Mouse (Mus musculus) myocyte (in vitro differentiated cells): ENCODE data around the gene Ptpn23.

ENCODE experiments used
- CEBPB ChIP-seq: IDR thresholded peaks from 2 replicates; pipeline ENCODE4 v1.6.1; 2011; ENCODE audit warnings: mild to moderate bottlenecking, moderate library complexity; ENCODE audit not compliant: poor library complexity, insufficient read depth, severe bottlenecking
- E2F4 ChIP-seq: IDR thresholded peaks from one replicate; pipeline ENCODE4 v1.6.1; 2011; ENCODE audit warnings: mild to moderate bottlenecking, control low read depth, moderate library complexity; ENCODE audit not compliant: insufficient read depth
- MAX ChIP-seq: IDR thresholded peaks from one replicate; pipeline ENCODE4 v1.6.1; 2011; ENCODE audit warnings: low read depth, mild to moderate bottlenecking, control low read depth
- MYOD1 ChIP-seq, 3 experiments: IDR thresholded peaks; one replicate each; pipeline ENCODE4 v1.6.1; 2011; ENCODE audit warnings: control low read depth in 2 of 3, low read depth in 2 of 3, mild to moderate bottlenecking in 2 of 3, moderate library complexity in 1 of 3; ENCODE audit not compliant: insufficient read length in 2 of 3, control insufficient read depth in 1 of 3
- MYOG ChIP-seq, 3 experiments: IDR thresholded peaks; one replicate each; pipeline ENCODE4 v1.6.1; 2011; ENCODE audit warnings: control low read depth in 2 of 3, low read depth in 2 of 3, mild to moderate bottlenecking in 2 of 3; ENCODE audit not compliant: insufficient read length in 2 of 3, control insufficient read depth in 1 of 3, insufficient read depth in 1 of 3
- POLR2A ChIP-seq: IDR thresholded peaks from one replicate; pipeline ENCODE4 v1.6.1; 2011; ENCODE audit warnings: low read depth, mild to moderate bottlenecking, control low read depth, moderate library complexity; ENCODE audit not compliant: insufficient read length
- POLR2AphosphoS2 ChIP-seq: IDR thresholded peaks from one replicate; pipeline ENCODE4 v1.6.1; 2011; ENCODE audit warnings: low read depth, control low read depth; ENCODE audit not compliant: insufficient read length
- REST ChIP-seq: IDR thresholded peaks from one replicate; pipeline ENCODE4 v1.6.1; 2011; ENCODE audit warnings: mild to moderate bottlenecking, control low read depth, moderate library complexity; ENCODE audit not compliant: insufficient read depth, insufficient read length
- SRF ChIP-seq: IDR thresholded peaks from one replicate; pipeline ENCODE4 v1.6.1; 2011; ENCODE audit warnings: low read depth; ENCODE audit not compliant: control insufficient read depth, insufficient read length
- TCF12 ChIP-seq: IDR thresholded peaks from one replicate; pipeline ENCODE4 v1.6.1; 2011; ENCODE audit warnings: mild to moderate bottlenecking, control low read depth; ENCODE audit not compliant: poor library complexity, insufficient read depth, severe bottlenecking
- TCF3 ChIP-seq: IDR thresholded peaks from one replicate; pipeline ENCODE4 v1.6.1; 2011; ENCODE audit warnings: low read depth, control low read depth; ENCODE audit not compliant: insufficient read length
- USF1 ChIP-seq: IDR thresholded peaks from one replicate; pipeline ENCODE4 v1.6.1; 2011; ENCODE audit warnings: low read depth, mild to moderate bottlenecking, control low read depth, moderate library complexity

- no peak for TF ChIP-seq POLR2A
- TF ChIP-seq E2F4: no peak
- TF ChIP-seq MAX: no peak
- no peak for TF ChIP-seq TCF12
- no peak for TF ChIP-seq USF1
- no peak for TF ChIP-seq POLR2AphosphoS2
- no peak for TF ChIP-seq MYOD1 (IDR thresholded peaks at IDR 0.05; ENCODE audit: control insufficient read depth in 1 of 3, insufficient read length in 2 of 3, low read depth in 2 of 3)
- no peak for TF ChIP-seq CEBPB
- TF ChIP-seq REST: no peak
- TF ChIP-seq TCF3: no peak
- TF ChIP-seq MYOG (IDR thresholded peaks at IDR 0.05; ENCODE audit: control insufficient read depth in 1 of 3, insufficient read depth in 1 of 3, insufficient read length in 2 of 3, low read depth in 2 of 3): no peak
- TF ChIP-seq SRF: no peak
Observed at GRCm38 (mm10) chr9:110400650-110401049, 7.4 kb downstream of the Ptpn23 start.
